Mouse (Mus musculus): ENCODE results near the gene Olfr1275. TPM values are rescaled to one million over a fixed set of nuclear protein-coding genes. Genes with fewer than 3 reads are reported as not detected.

Olfr1275 gene
- total RNA-seq (2014; fragmentation: Nextera tagmentation) (not detected in 2 replicates), total RNA-seq (2017) (not detected in 2 replicates)

GRCm38 (mm10) chr2:111235186-111235585 lies at the start of gene Olfr1275:
Gene Olfr1275, minus strand, starts transcription at chr2:111235286.
- no peak for ATAC-seq (replicated peaks; ENCODE audit: low FRiP score, low TSS enrichment, poor library complexity, severe bottlenecking)

- no peak for ATAC-seq (replicated peaks; ENCODE audit: low FRiP score, low TSS enrichment, poor library complexity, severe bottlenecking)
These were observed 38.9 kb upstream of the Olfr1275 start, which contains the start of gene Olfr1277 for GRCm38 (mm10) chr2:111274006-111274405. Gene Olfr1277, minus strand, starts transcription at chr2:111274106.

- no peak for ATAC-seq (replicated peaks; ENCODE audit: low FRiP score, low TSS enrichment, poor library complexity, severe bottlenecking)
These were observed 19.1 kb upstream of the Olfr1275 start, which contains the start of gene Olfr1276 for GRCm38 (mm10) chr2:111254216-111254615. Gene Olfr1276, plus strand, starts transcription at chr2:111254516.

- ATAC-seq (replicated peaks; ENCODE audit: low FRiP score, low TSS enrichment, poor library complexity, severe bottlenecking), result no peak
These were observed 5.6 kb downstream of the Olfr1275 start, which contains the start of gene 4930430A15Rik for GRCm38 (mm10) chr2:111229502-111229901. Gene 4930430A15Rik, minus strand, starts transcription at chr2:111229602.

- ATAC-seq (replicated peaks; ENCODE audit: low FRiP score, low TSS enrichment, poor library complexity, severe bottlenecking), result no peak
These were observed 53.0 kb downstream of the Olfr1275 start for GRCm38 (mm10) chr2:111182068-111182467.

Other genes with a start within 250 kb of the Olfr1275 start
- not detected in 2 replicates for gene Gm13941, start 129.3 kb downstream of the Olfr1275 start, total RNA-seq (2014; fragmentation: Nextera tagmentation)
- gene Gm13941, start 129.3 kb downstream of the Olfr1275 start, total RNA-seq (2017), result not detected in 2 replicates
- not detected in 2 replicates for gene Gm15130, start 82.3 kb downstream of the Olfr1275 start, total RNA-seq (2014; fragmentation: Nextera tagmentation)
- not detected in 2 replicates for gene Gm15130, start 82.3 kb downstream of the Olfr1275 start, total RNA-seq (2017)
- gene 4930430A15Rik, start 5.7 kb downstream of the Olfr1275 start, total RNA-seq (2014; fragmentation: Nextera tagmentation), result not detected in 2 replicates
- not detected in 2 replicates for gene 4930430A15Rik, start 5.7 kb downstream of the Olfr1275 start, total RNA-seq (2017)
- not detected in 2 replicates for gene Olfr1276, start 19.2 kb upstream of the Olfr1275 start, total RNA-seq (2014; fragmentation: Nextera tagmentation)
- not detected in 2 replicates for gene Olfr1276, start 19.2 kb upstream of the Olfr1275 start, total RNA-seq (2017)
- gene Olfr1277, start 38.8 kb upstream of the Olfr1275 start, total RNA-seq (2014; fragmentation: Nextera tagmentation), result not detected in 2 replicates
- not detected in 2 replicates for gene Olfr1277, start 38.8 kb upstream of the Olfr1275 start, total RNA-seq (2017)
- gene Olfr1278, start 54.9 kb upstream of the Olfr1275 start, total RNA-seq (2014; fragmentation: Nextera tagmentation), result not detected in 2 replicates
- gene Olfr1278, start 54.9 kb upstream of the Olfr1275 start, total RNA-seq (2017), result not detected in 2 replicates
- gene Olfr1279, start 65.3 kb upstream of the Olfr1275 start, total RNA-seq (2014; fragmentation: Nextera tagmentation), result not detected in 2 replicates
- gene Olfr1279, start 65.3 kb upstream of the Olfr1275 start, total RNA-seq (2017), result not detected in 2 replicates
- not detected in 2 replicates for gene Olfr1280, start 78.7 kb upstream of the Olfr1275 start, total RNA-seq (2014; fragmentation: Nextera tagmentation)
- not detected in 2 replicates for gene Olfr1280, start 78.7 kb upstream of the Olfr1275 start, total RNA-seq (2017)
- gene Olfr1281, start 91.2 kb upstream of the Olfr1275 start, total RNA-seq (2014; fragmentation: Nextera tagmentation), result not detected in 2 replicates
- not detected in 2 replicates for gene Olfr1281, start 91.2 kb upstream of the Olfr1275 start, total RNA-seq (2017)
- not detected in 2 replicates for gene Olfr1282, start 100.8 kb upstream of the Olfr1275 start, total RNA-seq (2014; fragmentation: Nextera tagmentation)
- gene Olfr1282, start 100.8 kb upstream of the Olfr1275 start, total RNA-seq (2017), result not detected in 2 replicates
- not detected in 2 replicates for gene Olfr1283, start 131.5 kb upstream of the Olfr1275 start, total RNA-seq (2014; fragmentation: Nextera tagmentation)
- gene Olfr1283, start 131.5 kb upstream of the Olfr1275 start, total RNA-seq (2017), result not detected in 2 replicates
- gene Olfr1284, start 140.2 kb upstream of the Olfr1275 start, total RNA-seq (2014; fragmentation: Nextera tagmentation), result not detected in 2 replicates
- gene Olfr1284, start 140.2 kb upstream of the Olfr1275 start, total RNA-seq (2017), result not detected in 2 replicates
- not detected in 2 replicates for gene Olfr1286, start 187.8 kb upstream of the Olfr1275 start, total RNA-seq (2014; fragmentation: Nextera tagmentation)
- not detected in 2 replicates for gene Olfr1286, start 187.8 kb upstream of the Olfr1275 start, total RNA-seq (2017)
- gene Olfr1287, start 213.9 kb upstream of the Olfr1275 start, total RNA-seq (2014; fragmentation: Nextera tagmentation), result not detected in 2 replicates
- gene Olfr1287, start 213.9 kb upstream of the Olfr1275 start, total RNA-seq (2017), result not detected in 2 replicates
- gene Olfr1288, start 238.8 kb upstream of the Olfr1275 start, total RNA-seq (2014; fragmentation: Nextera tagmentation), result not detected in 2 replicates
- not detected in 2 replicates for gene Olfr1288, start 238.8 kb upstream of the Olfr1275 start, total RNA-seq (2017)
- gene Olfr1289, start 245.5 kb upstream of the Olfr1275 start, total RNA-seq (2014; fragmentation: Nextera tagmentation), result not detected in 2 replicates
- not detected in 2 replicates for gene Olfr1289, start 245.5 kb upstream of the Olfr1275 start, total RNA-seq (2017)